Mouse (Mus musculus): ENCODE results near the gene Ppp1r1c.
"Not testable (repeated sequence)": the region's sequence is repeated elsewhere in the genome, so short reads cannot be mapped to it uniquely, and the experiment has no call there.

The Ppp1r1c gene

GRCm38 (mm10) chr2:79744164-79744563 lies 36.6 kb downstream of the Ppp1r1c start:
- no peak for DNase-seq (ENCODE audit: low read depth)

- no peak for DNase-seq (ENCODE audit: low read depth)
Observed at GRCm38 (mm10) chr2:79751685-79752084, 44.1 kb downstream of the Ppp1r1c start.

- DNase-seq (ENCODE audit: low read depth): peak; percentile 85
Observed at GRCm38 (mm10) chr2:79760018-79760417, 52.4 kb downstream of the Ppp1r1c start.

- DNase-seq (ENCODE audit: low read depth): no peak
Observed at GRCm38 (mm10) chr2:79762723-79763388, 55.3 kb downstream of the Ppp1r1c start.

- no peak for DNase-seq (ENCODE audit: low read depth)
Observed at GRCm38 (mm10) chr2:79765032-79765431, 57.5 kb downstream of the Ppp1r1c start.

GRCm38 (mm10) chr2:79765723-79766122 lies 58.1 kb downstream of the Ppp1r1c start:
- no peak for DNase-seq (ENCODE audit: low read depth)

- DNase-seq (ENCODE audit: low read depth): no peak
Observed at GRCm38 (mm10) chr2:79768625-79769024, 61.0 kb downstream of the Ppp1r1c start.

GRCm38 (mm10) chr2:79770307-79770706 lies 62.7 kb downstream of the Ppp1r1c start:
- no peak for DNase-seq (ENCODE audit: low read depth)

- peak; percentile 65 for DNase-seq (ENCODE audit: low read depth)
Observed at GRCm38 (mm10) chr2:79774372-79774771, 66.8 kb downstream of the Ppp1r1c start.

- DNase-seq (ENCODE audit: low read depth): no peak
Observed at GRCm38 (mm10) chr2:79777801-79778200, 70.2 kb downstream of the Ppp1r1c start.

GRCm38 (mm10) chr2:79780772-79781171 lies 73.2 kb downstream of the Ppp1r1c start:
- no peak for DNase-seq (ENCODE audit: low read depth)

GRCm38 (mm10) chr2:79785541-79786134 lies 78.1 kb downstream of the Ppp1r1c start:
- no peak for DNase-seq (ENCODE audit: low read depth)

GRCm38 (mm10) chr2:79786467-79786866 lies 78.9 kb downstream of the Ppp1r1c start:
- DNase-seq (ENCODE audit: low read depth): no peak

- no peak for DNase-seq (ENCODE audit: low read depth)
Observed at GRCm38 (mm10) chr2:79793186-79793585, 85.6 kb downstream of the Ppp1r1c start.

GRCm38 (mm10) chr2:79797444-79797843 lies 89.9 kb downstream of the Ppp1r1c start:
- no peak for DNase-seq (ENCODE audit: low read depth)

GRCm38 (mm10) chr2:79798627-79799026 lies 91.0 kb downstream of the Ppp1r1c start:
- DNase-seq (ENCODE audit: low read depth): no peak

- DNase-seq (ENCODE audit: low read depth): peak; percentile 28
Observed at GRCm38 (mm10) chr2:79815708-79816484, 108.3 kb downstream of the Ppp1r1c start.

GRCm38 (mm10) chr2:79819543-79819942 lies 112.0 kb downstream of the Ppp1r1c start:
- DNase-seq (ENCODE audit: low read depth): no peak

- no peak for DNase-seq (ENCODE audit: low read depth)
Observed at GRCm38 (mm10) chr2:79825853-79826252, 118.3 kb downstream of the Ppp1r1c start.

GRCm38 (mm10) chr2:79839090-79839489 lies 131.5 kb downstream of the Ppp1r1c start:
- no peak for DNase-seq (ENCODE audit: low read depth)

GRCm38 (mm10) chr2:79839513-79839912 lies 131.9 kb downstream of the Ppp1r1c start:
- no peak for DNase-seq (ENCODE audit: low read depth)

GRCm38 (mm10) chr2:79847396-79847795 lies 139.8 kb downstream of the Ppp1r1c start:
- not testable (repeated sequence) for DNase-seq (ENCODE audit: low read depth)

- no peak for DNase-seq (ENCODE audit: low read depth)
Observed at GRCm38 (mm10) chr2:79856874-79857273, 149.3 kb downstream of the Ppp1r1c start.

Measured in fibroblast of lung, adult 2 months (primary cell).